Mouse (Mus musculus) cortical plate, adult 2 months (tissue): ENCODE data around the gene Cxcl12.

ENCODE experiments used
- CTCF ChIP-seq: fragments of 200-500 bp; IDR thresholded peaks from 2 replicates; pipeline ENCODE4 v1.5.1; 2011; ENCODE audit warnings: mild to moderate bottlenecking, control low read depth, low read length; ENCODE audit not compliant: insufficient read depth; ENCODE audit errors: extremely low read depth
- POLR2A ChIP-seq: fragments of 200-500 bp; IDR thresholded peaks from 2 replicates; pipeline ENCODE4 v1.6.1; 2011; ENCODE audit warnings: mild to moderate bottlenecking, low read length, control low read depth; ENCODE audit not compliant: insufficient read depth; ENCODE audit errors: extremely low read depth

GRCm38 (mm10) chr6:117210086-117210485, 41.8 kb downstream of the Cxcl12 start:
- TF ChIP-seq CTCF = no peak
- no peak for TF ChIP-seq POLR2A
